Mouse (Mus musculus) left cerebral cortex, postnatal 10 days (tissue): ENCODE measurements around the gene Cnga3. TPM values are rescaled to one million over a fixed set of nuclear protein-coding genes. Genes with fewer than 3 reads are reported as not detected.

Experiments
- DNase-seq, 2 experiments: peaks; one replicate each; pipeline ENCODE4 v3.0.0; 2021 to 2022; ENCODE audit warnings: low spot score in 2 of 2, mixed read lengths in 1 of 2; ENCODE audit errors: extremely low spot score in 1 of 2
- intact Hi-C: fragments of 180-260 bp; cut with DNase I; formaldehyde crosslinking; loops from one replicate; pipeline ENCODE4 v1.15.1; 2025
- total RNA-seq, 2 experiments: library from RNA; stranded (reverse); gene quantifications; 2 replicates each; pipeline ENCODE4 v1.2.3; 2021

Gene Cnga3
- total RNA-seq, result under 1 TPM; 0.22 to 0.47 TPM

DNA sequence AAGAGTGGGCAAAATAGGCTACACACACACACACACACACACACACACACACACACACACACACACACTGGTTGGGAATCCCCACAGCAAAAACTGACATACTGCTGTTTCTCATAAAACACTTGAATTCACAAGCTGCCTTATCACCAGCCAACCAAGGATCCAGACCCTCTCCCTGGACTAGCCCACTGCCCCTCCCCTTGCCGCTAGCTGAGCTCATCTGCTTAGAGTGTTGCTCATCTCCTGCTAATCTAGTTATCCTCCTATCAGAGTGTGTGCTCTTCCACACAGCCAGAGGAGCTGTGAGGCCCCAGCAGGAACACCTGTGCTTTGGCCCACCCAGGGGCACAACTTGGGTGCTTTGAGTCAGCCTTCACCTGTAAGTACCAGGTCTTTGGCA is at the start of gene Cnga3:
Cnga3 (plus strand) TSS at position 291 of the 400 bp plus-strand sequence.
- intact Hi-C loops, result no loop called here
- DNase-seq, result no peak

DNA sequence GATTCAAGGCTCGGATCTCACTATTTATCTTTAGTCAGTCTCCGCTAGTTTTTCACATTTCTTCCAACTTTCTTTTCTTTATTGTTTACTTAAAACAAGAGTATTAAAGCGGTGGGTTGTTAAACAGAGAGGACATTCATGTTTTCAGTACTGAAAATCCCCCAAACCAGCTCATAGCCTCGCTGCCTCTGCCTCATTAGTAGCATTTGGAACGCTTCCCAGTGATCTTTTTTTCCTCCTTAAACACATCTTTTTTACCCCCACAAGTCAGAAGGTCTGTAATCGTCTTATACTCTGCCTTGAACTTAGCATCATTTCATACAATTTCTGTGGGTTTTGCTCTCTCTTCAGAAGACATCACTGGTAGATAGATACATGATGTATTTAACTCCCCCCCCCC is 48.2 kb upstream of the Cnga3 start:
- intact Hi-C loops, result no loop called here
- DNase-seq, result no peak

DNA sequence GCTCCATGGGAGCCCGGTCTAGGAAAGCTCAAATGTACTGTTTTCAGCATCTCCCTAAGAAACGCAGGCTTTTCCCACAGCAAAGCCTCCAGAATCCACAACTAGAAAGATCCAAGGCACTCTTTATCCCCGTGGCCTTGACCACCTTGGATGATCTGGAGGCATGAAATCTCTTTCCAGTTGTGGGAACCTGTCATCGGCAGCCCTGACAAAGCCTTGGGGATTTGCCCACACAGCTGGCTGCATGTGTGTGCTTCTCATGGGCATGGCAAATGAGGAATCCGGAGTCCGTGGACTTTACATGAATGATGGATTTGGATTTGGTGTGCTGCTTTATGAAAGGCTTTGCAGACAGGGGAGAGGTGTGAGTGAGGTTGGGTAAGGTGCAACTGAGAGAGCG is 46.3 kb upstream of the Cnga3 start:
- intact Hi-C loops, result no loop called here

DNA sequence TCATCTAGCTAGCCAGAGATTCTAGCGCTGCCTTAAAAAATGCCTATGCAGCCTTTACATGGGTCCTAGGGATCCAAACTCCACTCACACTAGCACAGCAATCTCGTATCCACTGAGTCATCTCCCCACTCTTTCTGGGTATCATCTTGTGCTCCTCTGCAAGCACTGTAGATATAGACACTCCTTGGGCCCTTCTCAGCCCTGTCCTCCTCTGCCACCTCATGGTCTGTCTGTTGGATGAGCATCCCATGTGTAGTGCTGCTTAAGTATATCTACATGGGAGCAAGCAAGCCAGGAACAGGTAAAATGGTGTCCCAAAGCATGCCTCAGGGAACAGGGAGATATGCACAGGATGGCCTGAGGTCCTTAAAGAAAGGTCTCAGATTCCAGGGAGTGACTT is 36.4 kb upstream of the Cnga3 start:
- no peak for DNase-seq
- intact Hi-C loops, result no loop called here

More for the DNA sequence above, 46.3 kb upstream of the Cnga3 start:
- DNase-seq, result no peak

DNA sequence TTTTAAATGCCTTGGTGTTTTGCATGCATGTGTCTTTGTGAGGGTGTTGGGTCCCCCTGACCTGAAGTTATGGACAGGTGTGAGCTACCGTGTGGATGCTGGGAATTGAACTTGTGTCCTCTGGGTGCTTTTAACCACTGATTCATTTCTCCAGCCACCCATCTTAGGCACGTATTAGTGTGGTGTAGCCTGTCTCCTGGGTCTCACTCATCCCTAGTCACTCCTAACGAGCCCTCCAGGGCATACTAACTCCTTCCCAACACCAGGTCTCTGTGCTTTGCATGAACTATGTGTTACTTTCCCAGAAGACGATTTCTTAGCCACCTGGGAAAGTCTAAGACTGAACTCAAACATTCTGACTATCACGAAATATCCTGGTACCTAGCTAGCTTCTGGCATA is 34.4 kb upstream of the Cnga3 start:
- intact Hi-C loops, result no loop called here
- no peak for DNase-seq

DNA sequence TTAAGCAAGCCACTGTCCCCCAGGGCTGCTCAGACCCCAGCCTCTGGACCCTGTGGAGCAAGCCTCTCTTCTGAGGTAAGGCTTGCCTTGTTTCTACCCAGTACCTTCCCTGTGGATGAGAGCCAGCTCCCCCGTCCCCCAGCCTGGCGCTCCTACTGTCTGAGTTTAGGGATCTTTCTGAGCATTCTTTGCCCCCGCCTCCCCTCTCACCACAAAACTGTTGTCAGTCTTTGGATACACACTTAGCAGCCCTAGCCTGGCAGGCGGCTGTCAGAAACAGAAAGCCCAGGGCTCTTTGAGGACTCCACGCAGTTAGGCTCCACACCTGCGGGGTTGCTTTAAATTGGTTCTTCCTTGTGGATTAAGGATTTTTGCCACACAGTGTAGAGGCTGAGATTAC is 27.2 kb upstream of the Cnga3 start:
- DNase-seq, result no peak

DNA sequence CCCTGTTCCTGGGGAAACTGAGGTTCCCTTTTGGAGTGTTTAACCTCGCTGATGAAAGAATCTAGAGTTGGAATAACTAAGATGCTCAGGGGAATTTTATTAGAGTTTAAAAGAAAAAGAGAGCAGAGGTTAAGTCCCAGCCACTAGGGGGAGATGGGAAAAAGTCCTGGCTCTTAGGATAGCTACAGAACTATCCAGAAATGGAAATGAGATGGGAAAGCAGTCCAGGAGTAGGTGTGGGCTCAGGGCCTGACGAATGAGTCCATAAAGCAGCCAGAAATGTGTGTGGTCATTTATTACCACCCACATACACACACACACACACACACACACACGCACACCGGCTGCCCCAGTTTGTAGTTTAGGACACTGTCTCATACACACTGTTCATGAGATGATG is 19.6 kb upstream of the Cnga3 start:
- intact Hi-C loops, result loop anchor here (5.0 kb wide), 1 partner anchor 58 kb away; no protein-coding TSS in a partner anchor
- no peak for DNase-seq

More for the DNA sequence above, 27.2 kb upstream of the Cnga3 start:
- intact Hi-C loops, result no loop called here

DNA sequence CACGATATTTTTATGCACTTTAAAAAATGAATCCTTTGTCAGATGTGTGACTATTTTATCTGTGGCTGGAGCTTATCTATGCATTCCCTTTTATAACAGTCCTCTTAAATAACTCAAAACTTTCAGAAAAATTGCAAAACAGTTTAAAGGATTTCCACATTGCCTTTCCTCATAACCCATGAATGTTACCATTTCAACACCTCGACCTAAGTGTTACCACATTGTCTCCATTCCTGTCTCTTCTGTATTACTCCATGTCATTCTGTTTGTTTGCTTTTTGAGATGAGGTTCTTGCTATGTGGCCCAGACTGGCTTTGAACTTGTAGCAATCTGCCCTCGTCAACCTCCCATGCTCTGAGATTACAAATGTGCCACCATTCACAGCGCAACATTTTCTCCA is 12.8 kb upstream of the Cnga3 start:
- DNase-seq, result no peak
- intact Hi-C loops, result no loop called here

DNA sequence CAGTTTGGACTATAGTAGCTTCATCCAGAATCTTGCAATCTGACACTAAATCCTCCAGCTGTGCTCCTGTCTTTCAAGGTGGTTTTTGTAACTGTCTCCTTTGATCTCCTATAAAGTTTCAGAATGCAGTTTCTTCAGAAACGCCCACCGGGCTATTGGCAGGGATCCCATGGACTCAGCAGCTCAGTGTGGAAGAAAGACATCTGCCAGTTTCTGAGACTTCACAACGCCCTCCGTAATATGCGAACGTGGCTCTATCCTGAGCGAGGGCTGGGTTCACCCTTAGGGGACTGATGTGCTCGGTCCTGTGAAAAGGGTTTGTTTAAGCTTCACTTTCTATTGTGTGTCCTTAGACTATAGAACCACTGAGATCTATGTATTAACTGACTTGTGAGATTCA is 6.5 kb upstream of the Cnga3 start:
- intact Hi-C loops, result no loop called here
- peak in 1 of 2 experiments; percentile 31 for DNase-seq

DNA sequence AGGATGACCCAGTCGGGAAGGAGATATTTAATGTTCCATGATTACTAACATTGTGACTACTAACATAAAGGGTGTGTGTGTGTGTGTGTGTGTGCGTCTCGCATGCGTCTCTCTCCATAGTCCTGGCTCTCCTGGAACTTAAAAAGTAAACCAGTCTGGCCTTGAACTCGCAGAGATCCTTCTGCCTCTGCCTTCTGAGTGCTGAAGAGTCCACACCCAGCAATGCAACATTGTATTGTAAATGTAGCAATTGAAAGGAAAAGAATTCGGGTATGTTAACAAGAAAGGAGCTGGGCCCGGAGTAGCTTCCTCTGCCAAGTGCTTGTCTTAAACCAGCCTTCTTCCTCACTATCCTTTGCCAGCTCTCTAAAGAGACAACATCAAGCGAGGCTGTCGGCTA is 1.9 kb upstream of the Cnga3 start:
- intact Hi-C loops, result no loop called here
- no peak for DNase-seq

DNA sequence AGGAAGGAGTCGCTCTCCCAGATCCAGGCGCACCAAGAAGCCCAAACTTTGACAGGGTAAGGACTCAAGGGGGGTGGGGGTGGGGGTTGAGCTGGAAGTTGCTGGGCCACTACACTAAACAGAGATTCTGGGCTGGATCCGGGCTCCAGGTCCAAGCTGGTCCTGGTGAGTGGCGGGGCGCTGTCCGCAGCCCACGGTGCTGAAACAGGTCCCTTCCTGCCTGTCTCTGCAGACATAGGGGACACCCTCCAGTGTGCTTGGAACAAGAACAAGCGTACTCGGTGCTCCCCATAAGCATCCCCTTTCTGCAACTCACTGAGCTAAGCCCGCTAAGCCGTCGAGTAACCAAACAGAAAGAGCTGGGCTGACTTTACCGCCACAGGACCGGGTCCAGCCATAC is 4.2 kb downstream of the Cnga3 start:
- DNase-seq, result peak in 1 of 2 experiments; percentile 64
- intact Hi-C loops, result no loop called here

DNA sequence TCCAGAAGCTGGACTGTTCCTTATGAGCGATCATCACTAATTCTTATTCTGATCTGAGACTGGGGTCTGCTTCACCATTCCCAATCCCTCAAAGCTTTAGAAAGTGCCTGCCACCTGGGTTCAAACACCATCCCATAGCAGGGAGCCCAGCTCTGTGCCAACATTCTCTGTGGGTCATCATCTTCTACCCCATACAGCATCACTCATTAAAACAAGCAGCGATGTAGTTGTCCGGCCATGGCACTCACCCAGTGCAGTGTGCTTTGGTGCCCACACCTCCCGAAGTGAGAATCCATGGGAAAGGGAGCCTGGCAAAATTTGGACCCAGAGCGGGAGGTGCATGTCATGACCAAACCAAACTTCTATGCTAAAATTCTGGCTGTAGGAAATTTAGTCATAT is 5.4 kb downstream of the Cnga3 start:
- intact Hi-C loops, result no loop called here
- no peak for DNase-seq

DNA sequence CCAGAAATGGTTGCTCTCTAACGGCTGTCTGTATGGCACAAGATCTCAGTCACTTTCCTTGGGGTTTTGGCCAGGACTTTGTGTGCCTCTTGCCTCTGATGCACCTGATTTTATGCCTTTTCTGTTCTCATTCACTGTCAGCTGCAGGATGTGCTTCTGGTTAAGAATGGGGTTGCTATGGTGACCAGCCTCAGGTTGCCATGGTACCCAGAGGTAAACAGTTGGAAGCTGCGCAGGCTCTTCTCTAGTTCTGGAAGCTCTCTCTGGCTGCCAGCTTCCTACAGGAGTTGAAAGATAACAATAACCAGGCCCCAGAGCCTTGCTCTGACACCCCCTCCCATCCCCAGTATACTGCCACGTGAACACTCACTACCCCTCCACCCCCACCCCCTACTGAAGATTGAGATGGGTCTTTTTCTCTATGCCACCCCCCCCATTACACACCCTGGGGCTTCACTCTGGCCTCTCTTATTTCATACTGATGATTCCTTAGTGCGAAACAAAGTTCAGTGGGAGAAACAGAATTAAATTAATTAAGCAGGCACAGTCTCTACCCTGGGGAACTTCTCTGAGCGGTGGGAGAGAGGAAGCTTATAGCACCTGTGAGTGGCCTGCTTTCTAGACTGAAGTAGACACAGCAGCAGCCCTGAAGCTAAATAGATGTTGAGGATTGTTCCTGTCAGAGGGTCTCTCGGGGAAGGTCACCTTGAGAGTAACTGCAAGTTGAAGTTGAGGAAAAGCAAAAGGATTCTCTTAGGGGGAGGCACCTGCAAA is 6.1 kb downstream of the Cnga3 start:
- intact Hi-C loops, result no loop called here
- DNase-seq, result peak; percentile 67 to 92

DNA sequence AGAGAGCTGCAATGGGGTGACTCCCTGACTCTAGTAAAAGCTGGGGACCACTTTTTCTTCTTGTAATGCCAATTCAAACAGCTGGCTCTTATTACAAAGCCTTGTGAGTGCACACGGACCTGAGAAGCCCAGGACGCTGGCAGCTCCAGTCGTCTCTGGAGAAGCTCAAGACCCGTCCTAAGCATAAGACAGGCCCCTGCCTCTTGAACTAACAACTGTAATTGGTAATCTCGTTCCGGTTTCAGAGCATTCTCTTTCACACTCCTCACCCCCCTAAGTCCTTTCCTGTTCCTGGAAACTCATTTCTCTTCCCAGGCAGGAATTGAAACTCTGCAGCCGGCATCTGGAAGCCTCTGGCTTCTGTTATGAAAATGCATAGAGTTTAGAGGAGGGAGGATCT is 7.8 kb downstream of the Cnga3 start:
- no peak for DNase-seq
- intact Hi-C loops, result no loop called here

DNA sequence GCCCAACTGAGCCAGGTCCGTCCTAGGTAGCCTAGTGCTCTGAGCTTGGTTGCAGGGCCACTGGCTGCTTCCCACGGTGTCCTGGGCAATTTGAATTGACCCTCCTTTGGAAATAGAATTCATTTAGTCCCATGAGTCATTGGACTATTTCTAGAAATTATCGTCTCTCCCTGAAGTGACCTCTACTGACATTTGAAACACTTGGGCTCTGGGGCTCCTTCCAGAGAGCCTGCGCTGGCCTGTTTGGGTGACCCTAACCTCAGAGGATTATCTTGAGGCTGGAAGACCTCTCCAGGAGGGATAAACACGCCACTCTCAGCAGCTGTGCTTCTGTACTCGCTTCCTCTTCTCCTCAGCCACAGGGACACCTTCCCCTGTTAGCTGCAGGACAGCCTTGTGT is 16.2 kb downstream of the Cnga3 start:
- intact Hi-C loops, result no loop called here

DNA sequence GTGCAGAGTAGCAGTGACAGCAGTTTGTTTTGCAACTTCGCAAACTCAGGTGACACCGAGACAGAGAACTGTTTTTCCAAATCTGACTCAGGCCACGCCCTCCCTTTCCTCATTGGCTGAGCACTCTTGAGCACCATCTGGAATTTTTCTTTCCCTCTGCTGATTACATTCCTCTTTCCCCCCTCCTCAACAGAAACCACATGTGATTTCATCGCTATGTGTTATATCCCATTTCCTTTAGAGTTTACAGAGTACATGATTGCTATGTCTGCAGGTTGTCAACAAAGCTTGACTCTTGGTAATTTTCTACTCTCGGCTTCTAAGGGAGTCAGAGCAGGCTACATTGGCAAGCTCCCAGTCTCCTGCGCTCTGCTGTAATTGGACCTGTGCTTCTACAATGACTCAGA is 17.1 kb downstream of the Cnga3 start:
- intact Hi-C loops, result no loop called here
- DNase-seq, result no peak

More for the DNA sequence above, 16.2 kb downstream of the Cnga3 start:
- DNase-seq, result no peak

DNA sequence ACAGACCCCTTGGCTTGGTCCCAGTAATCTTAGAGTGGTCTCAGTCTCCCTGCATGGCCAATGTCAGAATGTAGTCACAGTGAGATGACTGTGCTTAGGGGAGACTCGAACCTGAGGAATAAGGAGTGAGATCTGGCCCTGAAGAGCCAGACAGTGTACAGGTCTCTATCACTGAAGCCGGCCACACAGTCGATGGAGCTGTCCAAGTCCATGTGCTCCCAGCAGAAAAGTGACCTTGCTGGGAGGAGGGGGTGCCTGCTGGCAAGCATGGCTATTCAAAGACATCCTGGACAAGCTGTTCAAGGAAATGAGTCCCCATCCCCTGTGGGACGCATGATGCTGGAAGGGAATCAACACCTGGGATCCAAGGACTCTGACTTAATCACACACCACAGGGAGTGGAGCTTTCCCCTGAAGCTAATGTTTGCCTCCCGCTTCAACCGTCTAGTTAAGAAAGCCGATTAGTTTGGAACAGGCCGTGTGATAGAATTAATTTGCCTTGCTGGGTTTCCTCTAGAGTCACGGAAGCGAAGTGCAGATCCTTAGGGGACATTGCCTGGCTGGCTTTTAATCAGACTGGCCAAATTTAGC is 24.9 kb downstream of the Cnga3 start:
- intact Hi-C loops, result no loop called here

DNA sequence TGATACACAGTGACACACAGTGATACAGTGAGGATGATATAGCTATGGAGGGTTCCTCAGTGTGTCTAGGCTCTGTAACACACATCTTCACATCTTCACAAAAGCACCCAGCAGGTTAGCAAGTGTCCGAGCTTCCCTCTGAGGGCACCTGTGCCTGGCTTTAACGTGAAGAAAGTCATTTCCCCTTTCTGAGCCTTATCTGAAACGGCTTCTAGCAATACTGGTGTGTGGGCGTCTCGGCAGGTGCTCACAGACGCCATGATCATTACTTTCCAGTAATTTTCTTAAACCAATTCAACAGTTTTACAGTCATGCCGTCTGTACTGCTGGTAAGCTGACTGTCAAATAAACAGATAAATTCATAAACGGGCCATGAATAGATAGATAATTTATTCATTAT is 28.0 kb downstream of the Cnga3 start:
- DNase-seq, result no peak
- intact Hi-C loops, result no loop called here

More for the DNA sequence above, 24.9 kb downstream of the Cnga3 start:
- no peak for DNase-seq

DNA sequence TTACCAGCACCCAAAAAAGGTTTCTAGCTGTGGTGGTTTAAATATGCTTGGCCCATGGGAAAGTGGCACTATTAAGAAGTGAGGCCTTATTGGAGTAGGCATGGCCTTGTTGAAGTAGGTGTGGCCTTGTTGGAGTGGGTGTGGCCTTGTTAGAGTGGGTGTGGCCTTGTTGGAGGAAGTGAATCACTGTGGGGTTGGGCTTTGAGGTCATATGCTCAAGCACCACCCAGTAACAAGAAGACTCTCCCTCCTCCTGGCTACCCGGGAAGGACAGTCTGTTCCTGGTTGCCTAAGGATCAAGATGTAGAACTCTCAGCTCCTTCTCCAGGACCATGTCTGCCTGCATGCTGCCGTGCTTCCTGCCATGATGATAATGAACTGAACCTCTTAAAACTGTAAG is 32.2 kb downstream of the Cnga3 start:
- no peak for DNase-seq
- intact Hi-C loops, result no loop called here

DNA sequence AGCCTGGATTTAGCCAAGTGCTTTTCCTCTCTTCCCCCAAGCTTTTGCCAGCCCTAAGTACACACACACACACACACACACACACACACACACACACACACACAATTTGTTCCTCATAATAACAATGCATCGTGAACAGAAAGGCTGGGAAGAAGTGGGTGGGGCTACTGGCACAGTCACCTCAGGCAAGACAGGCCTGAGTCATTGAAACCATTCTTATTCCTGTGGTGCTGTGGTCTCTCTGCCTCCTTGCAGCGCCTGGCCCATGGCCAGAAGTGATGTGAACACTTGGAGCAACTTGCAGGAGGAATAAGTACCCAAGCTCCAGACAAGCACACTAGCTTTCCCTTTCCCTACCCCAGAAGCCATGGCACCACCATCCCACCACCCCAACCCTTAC is 34.2 kb downstream of the Cnga3 start:
- DNase-seq, result peak in 1 of 2 experiments; percentile 48
- intact Hi-C loops, result no loop called here
